Mouse (Mus musculus) layer of hippocampus, postnatal 36 days (tissue): ENCODE results near the gene Blnk. TPM values are rescaled to one million over a fixed set of nuclear protein-coding genes. Genes with fewer than 3 reads are reported as not detected.

Source experiments
- DNase-seq, 2 experiments: peaks; one replicate each; pipeline ENCODE4 v3.0.0; 2022
- total RNA-seq, 2 experiments: library from RNA; stranded (reverse); gene quantifications; 2 replicates each; pipeline ENCODE4 v1.2.3; 2021

Blnk gene
- total RNA-seq, 2 experiments from 2014 or later: 6.1 to 6.7 TPM

- no peak for DNase-seq
Measured at GRCm38 (mm10) chr19:40999569-40999968, 5.2 kb upstream of the Blnk start.

GRCm38 (mm10) chr19:40998469-40999170, 4.3 kb upstream of the Blnk start:
- no peak for DNase-seq

GRCm38 (mm10) chr19:40996722-40997121, 2.4 kb upstream of the Blnk start:
- no peak for DNase-seq

- DNase-seq: no peak
Measured at GRCm38 (mm10) chr19:40995449-40996401, 1.4 kb upstream of the Blnk start.

- no peak for DNase-seq
Measured at GRCm38 (mm10) chr19:40994911-40995310, 576 bp upstream of the Blnk start.

- no peak for DNase-seq
Measured at GRCm38 (mm10) chr19:40993356-40993755, 979 bp downstream of the Blnk start.

- no peak for DNase-seq
Measured at GRCm38 (mm10) chr19:40992517-40993044, 1.8 kb downstream of the Blnk start.

- DNase-seq: no peak
Measured at GRCm38 (mm10) chr19:40992096-40992495, 2.2 kb downstream of the Blnk start.

GRCm38 (mm10) chr19:40991626-40992025, 2.7 kb downstream of the Blnk start:
- no peak for DNase-seq

- no peak for DNase-seq
Measured at GRCm38 (mm10) chr19:40990781-40991343, 3.5 kb downstream of the Blnk start.

- DNase-seq: no peak
Measured at GRCm38 (mm10) chr19:40989961-40990600, 4.3 kb downstream of the Blnk start.

- DNase-seq: no peak
Measured at GRCm38 (mm10) chr19:40988856-40989255, 5.5 kb downstream of the Blnk start.

GRCm38 (mm10) chr19:40984536-40984935, 9.8 kb downstream of the Blnk start:
- DNase-seq: no peak

GRCm38 (mm10) chr19:40980671-40981070, 13.7 kb downstream of the Blnk start:
- no peak for DNase-seq

GRCm38 (mm10) chr19:40978026-40978425, 16.3 kb downstream of the Blnk start:
- DNase-seq: no peak

- no peak for DNase-seq
Measured at GRCm38 (mm10) chr19:40976946-40977917, 17.1 kb downstream of the Blnk start.

- DNase-seq: no peak
Measured at GRCm38 (mm10) chr19:40971273-40971914, 22.9 kb downstream of the Blnk start.

GRCm38 (mm10) chr19:40970775-40971174, 23.6 kb downstream of the Blnk start:
- DNase-seq: no peak

- DNase-seq: no peak
Measured at GRCm38 (mm10) chr19:40970301-40970700, 24.0 kb downstream of the Blnk start.
